Mouse (Mus musculus): Measurements from ENCODE around the gene Mis12.

Gene Mis12

DNA sequence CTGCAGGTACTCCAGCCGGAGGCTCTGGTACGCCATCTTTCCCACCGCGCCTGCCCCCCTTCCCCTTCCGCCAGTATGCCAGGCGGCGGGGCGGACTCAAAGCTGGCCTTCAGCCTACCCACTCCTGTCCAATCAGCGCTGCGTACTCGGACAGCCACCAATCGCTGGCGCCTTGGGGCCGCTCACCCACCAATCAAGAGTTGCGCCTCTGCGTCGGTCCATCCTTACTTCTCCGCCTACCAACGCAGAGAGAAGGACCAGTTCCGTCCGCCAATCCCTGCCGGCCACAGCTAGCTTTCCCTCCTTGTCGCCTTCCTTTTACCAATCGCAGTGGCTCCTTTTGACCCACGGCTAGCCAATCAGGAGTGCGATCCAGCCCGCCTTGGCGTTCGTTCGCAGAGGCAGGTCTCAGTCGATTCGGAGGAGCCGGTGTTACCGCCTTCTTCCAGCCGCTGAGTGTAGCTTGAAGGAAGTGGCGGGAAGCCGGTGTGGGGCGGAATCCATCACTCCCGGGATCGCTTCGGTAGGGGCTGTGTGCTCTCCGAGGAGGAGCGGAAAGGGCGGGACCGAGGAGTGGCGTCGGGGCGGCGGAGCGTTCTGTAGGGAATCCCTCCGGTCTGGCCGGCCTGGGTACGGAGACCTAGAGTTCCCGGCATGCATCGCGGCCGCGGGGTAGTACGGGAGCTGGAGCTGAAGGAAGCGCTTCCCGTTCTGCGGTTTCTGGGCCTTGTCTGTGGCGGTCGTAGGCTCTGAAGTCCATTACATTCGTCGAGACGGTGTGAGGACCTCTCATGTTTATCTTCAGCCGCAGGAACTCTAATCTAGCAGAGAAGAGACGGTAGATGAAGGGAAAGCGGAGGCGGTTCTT lies at the start of gene Mis12, which contains the start of gene Derl2:
Mis12 (plus strand) TSS at position 411 of the 868 bp plus-strand sequence.
Derl2 (minus strand) TSS at position 641 of the 868 bp plus-strand sequence.
- DNase-seq: peak; percentile 99 to 100

DNA sequence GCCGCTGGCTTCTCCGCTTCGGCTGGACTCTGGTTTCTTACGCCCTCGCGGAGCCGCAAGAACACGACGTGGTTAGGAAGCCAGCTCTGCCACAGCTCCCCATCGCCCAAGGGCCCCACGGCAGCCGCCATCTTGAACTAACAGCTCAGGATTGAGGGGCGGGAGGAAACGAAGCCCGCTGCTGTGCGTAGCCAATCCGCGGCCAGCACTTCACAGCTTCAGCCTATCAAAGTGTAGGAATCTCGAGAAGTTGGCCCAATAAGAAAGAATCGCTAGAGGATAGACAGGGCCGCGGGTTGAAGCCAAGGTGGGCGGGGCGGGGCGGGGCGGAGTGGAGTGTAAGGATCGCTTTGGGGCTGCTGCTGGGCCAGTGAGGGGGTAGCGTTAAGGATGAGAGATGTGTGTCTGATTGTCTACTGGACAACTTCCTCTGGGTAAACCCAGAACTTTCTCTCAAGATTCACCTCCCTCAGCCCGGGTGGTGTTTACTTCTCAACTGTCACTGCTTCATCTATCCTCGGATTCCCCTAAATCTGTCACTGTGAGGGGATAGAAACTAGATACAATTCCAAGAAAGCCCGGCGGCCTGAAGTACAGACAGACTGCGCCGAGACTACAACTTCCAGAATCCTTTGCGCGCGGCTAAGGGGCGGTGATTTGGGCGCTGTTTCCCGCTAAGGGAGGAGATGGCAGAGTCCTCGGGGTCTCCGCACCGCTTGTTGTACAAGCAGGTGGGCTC lies 49.4 kb upstream of the Mis12 start, which contains the start of the genes Nup88 and Rpain:
Nup88 (minus strand) TSS at position 153 of the 739 bp plus-strand sequence.
Rpain (plus strand) TSS at position 393 of the 739 bp plus-strand sequence.
- DNase-seq: peak; percentile 96

GRCm38 (mm10) chr11:70970560-70971540 lies 48.6 kb upstream of the Mis12 start:
- DNase-seq: peak in 1 of 2 experiments; percentile 51

DNA sequence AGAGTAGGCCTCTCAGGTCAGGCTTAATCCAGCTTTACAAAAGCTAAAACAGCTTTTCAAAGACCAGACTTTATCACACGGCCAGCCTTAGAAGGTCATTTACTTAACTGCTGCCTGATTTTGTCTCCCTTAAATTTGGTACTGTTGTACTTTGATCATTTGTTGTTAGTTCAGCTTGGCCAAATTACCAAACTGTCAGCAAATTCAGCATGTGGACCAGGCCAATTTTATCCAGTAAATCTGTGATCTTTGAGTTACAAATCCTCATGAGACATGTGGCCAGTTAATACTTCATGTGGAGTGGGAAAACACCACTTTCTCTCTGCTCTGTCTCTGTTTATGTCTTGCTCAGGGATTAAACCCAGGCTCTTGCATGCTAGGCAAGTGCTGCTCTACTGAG lies 46.8 kb upstream of the Mis12 start:
- no peak for DNase-seq

DNA sequence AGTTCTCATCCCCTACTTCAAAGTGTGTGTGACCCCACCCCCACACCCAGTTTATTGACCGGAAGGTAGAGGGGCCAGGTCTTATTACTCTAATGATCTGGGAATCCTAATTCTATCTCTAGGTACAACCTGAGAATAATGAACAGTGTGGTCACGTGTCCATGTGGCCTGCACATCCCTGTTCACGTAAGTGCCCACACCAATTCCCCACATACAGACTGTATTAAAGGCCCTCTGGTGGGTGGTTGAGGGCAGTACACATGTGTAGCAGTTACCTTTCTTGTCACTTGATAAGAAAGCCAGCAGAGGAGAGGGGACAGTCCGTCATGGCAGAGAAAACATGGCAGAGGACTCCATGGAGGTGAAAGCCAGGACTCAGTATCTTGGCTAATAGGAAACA lies 45.5 kb upstream of the Mis12 start:
- DNase-seq: no peak

DNA sequence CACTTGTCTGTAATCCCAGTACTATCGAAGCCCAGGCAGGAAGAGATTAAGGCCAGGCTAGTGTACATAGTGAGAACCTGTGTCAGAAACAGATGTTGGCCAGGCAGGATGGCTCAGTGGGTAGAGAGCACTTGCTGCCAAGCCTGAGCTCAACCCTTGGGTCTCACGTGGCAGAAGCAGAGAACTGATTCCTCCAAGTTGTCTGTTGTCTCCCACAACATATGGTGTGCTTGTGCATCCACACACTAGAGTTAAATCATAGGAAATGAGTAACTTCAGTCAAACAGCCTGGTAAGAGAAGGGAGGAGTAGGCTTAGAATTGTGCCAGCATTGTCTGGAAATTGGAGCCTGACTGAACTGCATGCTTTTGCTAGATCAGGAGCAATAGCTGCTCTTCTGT lies 44.2 kb upstream of the Mis12 start:
- DNase-seq: no peak

GRCm38 (mm10) chr11:70977293-70977692 lies 42.1 kb upstream of the Mis12 start:
- DNase-seq: no peak

DNA sequence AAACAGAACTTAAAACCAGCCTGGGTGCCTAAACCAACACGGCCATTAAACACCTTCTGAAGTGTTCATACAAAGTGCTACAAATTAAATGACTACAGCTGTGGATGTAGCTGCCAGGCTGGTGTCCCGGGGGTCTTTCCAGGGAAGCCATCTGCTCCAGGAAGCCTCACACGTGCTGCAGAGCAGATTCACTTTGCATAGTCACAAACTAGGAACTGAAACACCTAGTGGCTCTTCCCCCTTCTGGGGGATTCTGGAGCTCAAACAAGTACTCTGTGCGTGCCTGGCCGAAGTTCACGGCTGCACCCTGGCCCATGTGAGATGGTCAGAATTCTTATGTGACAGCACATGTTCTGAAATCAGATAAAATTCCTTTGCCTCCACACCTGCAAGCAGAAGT lies 39.2 kb upstream of the Mis12 start:
- DNase-seq: no peak

DNA sequence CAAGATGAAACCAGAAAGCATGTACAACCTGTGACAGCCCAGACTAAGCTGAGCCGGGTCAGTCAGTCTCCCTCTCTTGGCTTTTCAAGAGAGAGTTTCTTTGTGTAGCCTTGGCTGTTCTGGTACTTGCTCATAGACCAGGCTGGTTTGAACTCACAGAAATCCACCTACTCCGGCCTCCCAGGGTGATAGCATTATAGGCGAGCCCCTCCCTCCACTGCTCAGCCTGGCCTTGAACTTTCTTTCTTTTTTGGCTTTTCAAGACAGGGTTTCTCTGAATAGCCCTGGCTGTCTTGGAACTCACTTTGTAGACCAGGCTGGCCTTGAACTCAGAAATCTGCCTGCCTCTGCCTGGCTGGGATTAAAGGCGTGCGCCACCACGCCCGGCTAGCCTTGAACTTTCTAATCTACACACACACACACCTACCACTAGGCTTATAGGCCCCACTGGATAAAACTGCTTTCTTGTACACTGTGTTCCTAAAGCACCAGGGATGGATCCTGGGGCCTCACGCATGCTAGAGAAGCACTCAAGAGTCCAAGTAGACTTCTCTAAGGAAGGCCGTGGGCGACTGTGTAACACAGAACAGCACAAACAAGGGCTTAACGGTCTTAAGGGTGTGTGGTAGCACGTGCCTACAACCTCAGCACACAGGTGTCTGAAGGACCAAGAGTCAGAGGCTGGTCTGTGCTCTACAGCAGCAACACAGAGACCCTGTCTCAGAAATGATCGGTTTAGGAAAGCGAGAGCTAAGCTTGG lies 38.5 kb upstream of the Mis12 start:
- DNase-seq: no peak

- DNase-seq: no peak
These were observed 37.4 kb upstream of the Mis12 start for GRCm38 (mm10) chr11:70982030-70982429.

DNA sequence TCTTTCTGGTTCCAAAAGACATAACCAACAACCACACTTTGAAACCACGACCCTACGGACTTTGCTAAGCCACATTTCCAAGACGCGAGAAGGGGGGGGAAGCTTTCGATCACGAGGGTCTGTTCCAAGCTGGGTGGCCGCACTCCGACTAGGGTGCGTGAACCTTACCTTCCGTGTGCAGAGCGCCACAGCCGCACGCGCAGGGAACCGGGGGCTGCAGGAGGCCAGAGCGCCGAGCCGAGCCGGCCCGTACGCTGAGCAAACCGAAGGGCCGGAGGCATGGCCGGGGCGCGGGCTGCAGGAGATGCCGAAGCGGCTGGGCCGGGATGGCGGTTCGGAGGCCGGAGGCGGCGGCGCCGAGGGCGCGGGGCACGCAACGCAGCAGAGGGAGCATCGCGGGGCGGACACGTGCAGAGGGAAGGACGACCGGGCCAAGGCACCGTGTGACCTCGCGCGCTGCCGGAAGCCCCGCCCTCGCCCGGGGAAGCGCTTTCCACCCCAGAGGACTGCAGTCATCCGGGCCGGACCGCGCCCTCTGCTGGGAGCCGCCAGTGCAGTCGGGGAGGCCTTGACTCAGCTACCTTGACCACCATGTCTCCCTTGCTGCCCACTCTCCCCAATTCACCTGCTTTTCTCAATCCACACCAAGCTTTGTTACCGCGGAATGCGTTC lies 36.7 kb upstream of the Mis12 start, which contains the start of gene C1qbp:
C1qbp (minus strand) TSS at position 470 of the 672 bp plus-strand sequence.
- peak; percentile 92 to 93 for DNase-seq

GRCm38 (mm10) chr11:71001167-71001566 lies 18.2 kb upstream of the Mis12 start:
- no peak for DNase-seq

DNA sequence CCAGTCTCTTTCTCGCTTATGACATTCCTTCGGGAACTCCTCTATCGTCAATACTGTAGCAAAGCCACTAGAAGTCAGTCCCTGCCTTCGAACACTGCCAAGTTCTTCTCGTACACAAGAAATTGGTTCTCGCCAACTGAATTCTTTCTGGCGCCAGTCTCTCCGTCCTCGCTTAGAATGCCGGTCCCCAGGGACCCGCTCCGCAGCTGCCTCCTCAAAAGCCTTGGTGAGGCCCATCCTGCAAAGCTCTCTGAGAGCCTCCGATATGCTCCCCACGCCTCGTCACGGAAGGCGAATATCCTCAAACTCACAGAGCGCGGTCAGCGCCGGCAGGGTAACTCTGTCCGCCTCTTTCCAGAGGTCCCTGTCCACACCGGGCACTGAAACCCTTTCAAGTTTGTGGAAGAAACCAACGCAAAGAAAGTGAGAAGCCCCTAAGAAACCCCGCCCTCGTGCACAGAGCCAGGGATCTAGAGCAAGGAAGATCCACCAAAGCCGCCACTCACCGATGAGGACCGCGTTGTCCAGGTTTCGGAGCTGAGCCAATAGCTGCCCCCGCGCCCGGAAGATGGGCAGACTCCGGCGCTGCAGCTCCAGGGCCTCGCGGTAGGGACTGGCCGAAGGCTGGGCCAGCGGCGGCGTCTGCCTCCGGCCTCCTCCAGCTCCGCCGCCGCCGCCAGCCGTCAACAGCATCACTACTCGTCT lies 15.6 kb upstream of the Mis12 start:
- no peak for DNase-seq

DNA sequence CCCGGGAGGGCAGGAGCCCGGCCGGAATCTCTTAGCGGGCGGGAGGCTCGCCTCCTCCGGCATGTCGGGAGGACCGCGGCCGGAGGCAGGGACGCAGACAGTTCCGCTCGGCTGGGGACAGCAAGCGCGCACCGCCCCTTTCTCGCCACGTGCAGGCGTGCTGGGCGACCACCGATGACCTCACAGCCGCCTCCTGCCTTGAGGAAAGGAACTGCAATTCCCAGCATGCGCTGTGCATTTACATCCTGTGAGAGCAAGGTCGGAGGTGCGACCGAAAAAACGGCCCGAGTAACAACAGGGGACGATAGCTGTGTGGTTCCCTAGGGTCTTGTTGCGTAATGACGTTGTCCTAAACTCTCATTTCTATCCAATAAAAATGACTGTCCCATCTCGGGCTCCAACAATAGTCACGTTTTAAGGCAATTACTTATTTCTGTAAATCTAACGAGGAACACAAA lies 15.1 kb upstream of the Mis12 start, which contains the start of gene Dhx33:
Dhx33 (minus strand) TSS at position 122 of the 458 bp plus-strand sequence.
- DNase-seq: peak; percentile 97 to 98

DNA sequence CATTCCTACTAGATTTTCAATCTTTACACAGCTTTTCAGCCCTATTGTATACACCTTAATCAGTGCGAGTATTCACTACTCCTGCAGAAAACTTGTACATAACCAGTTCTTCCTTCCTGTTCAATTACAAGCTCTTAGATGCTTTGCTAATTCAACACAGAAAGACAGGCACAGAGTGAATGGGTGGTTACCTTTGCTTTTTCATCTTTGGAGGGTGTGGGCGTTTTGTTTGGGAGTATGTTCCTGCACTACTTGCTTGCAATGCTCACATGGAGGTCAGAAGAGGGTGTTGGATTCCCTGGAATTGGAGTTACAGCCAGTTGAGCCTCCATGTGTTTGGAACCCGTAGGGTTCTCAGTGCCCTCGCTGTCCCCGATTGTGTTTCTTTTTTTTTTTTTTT lies 14.4 kb upstream of the Mis12 start:
- no peak for DNase-seq

DNA sequence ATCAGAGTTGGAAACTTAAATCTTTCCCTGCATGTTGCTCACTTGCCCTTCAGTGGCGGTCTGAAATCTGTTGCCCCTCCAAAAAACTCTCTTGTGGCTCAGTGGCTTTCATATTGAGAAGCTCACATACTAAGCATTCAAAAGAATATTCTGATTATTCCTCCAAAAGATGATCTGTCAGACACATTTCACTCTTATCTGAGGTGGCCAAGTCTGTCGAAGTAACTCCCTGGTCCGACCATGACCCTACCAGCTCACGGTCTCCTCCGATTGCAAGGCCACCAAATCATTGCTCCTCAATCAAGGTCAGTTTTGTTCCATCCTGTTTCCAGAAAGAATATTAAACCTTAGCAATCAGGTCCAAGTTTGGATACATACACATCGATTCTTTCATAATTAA lies 12.4 kb upstream of the Mis12 start:
- no peak for DNase-seq

- peak in 1 of 2 experiments; percentile 31 for DNase-seq
These were observed 11.6 kb upstream of the Mis12 start for GRCm38 (mm10) chr11:71007831-71008230.

- DNase-seq: peak in 1 of 2 experiments; percentile 24
These were observed 11.1 kb upstream of the Mis12 start for GRCm38 (mm10) chr11:71008321-71008720.

DNA sequence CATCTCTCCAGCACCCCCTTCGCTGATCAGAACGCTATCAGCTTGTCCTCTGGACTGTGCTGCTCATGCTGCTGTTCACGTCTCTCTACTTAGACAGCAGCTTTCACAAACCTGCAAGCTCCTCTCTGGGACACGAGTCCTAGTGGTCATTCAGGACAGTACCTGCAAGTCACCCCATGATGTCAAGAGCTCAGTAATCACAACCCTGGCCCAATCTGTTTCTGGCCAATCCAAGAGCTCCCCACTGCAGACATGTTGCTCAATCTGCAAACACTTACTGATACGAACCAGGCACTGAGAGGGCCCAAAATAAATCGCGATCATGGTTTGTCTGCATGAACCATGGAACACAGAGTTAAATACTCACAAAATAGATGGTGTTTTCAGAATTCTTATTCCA lies 6.7 kb upstream of the Mis12 start:
- peak; percentile 65 to 75 for DNase-seq

- no peak for DNase-seq
These were observed 2.4 kb upstream of the Mis12 start for GRCm38 (mm10) chr11:71017051-71017450.

All from lung, adult 18-20 months (tissue).